Mouse (Mus musculus) kidney, adult 2 months (tissue): ENCODE results near the gene Diaph3. TPM values are rescaled to one million over a fixed set of nuclear protein-coding genes. Genes with fewer than 3 reads are reported as not detected.

Experiments
- DNase-seq: peaks from one replicate; pipeline ENCODE4 v3.0.0; 2021
- H3K27ac ChIP-seq: fragments of 200-500 bp; 2 replicates; pipeline ENCODE4 v1.5.1; 2012; ENCODE audit warnings: low read depth, low read length, control low read depth, inconsistent platforms; ENCODE audit not compliant: insufficient read depth
- H3K27me3 ChIP-seq: fragments of 200-500 bp; replicated peaks from 2 replicates; pipeline ENCODE4 v1.6.1; 2012; ENCODE audit warnings: mild to moderate bottlenecking, moderate library complexity, low read length, inconsistent platforms; ENCODE audit not compliant: control insufficient read depth, insufficient read depth
- H3K36me3 ChIP-seq: fragments of 200-500 bp; 2 replicates; pipeline ENCODE4 v1.6.1; 2012; ENCODE audit warnings: mild to moderate bottlenecking, moderate library complexity, low read length, inconsistent platforms; ENCODE audit not compliant: control insufficient read depth, insufficient read depth
- H3K4me1 ChIP-seq: fragments of 200-500 bp; 2 replicates; pipeline ENCODE4 v1.6.1; 2011; ENCODE audit warnings: low read length; ENCODE audit not compliant: control insufficient read depth, insufficient read depth
- H3K4me3 ChIP-seq: fragments of 200-500 bp; 2 replicates; pipeline ENCODE4 v1.5.1; 2011; ENCODE audit warnings: mild to moderate bottlenecking, low read depth, low read length, control low read depth; ENCODE audit not compliant: insufficient read depth
- CTCF ChIP-seq: fragments of 200-500 bp; conservative IDR thresholded peaks from 2 replicates; pipeline ENCODE4 v1.5.1; 2011; ENCODE audit warnings: low read depth, mild to moderate bottlenecking, control low read depth, low read length, moderate library complexity, mixed read lengths; ENCODE audit not compliant: insufficient read depth, insufficient read length
- POLR2A ChIP-seq: fragments of 200-500 bp; IDR thresholded peaks from one replicate; pipeline ENCODE4 v1.6.1; 2011; ENCODE audit warnings: low read depth, low read length, control low read depth
- WGBS: fragments of 180-500 bp; shearing (Covaris S2); methylation state at CpG from one replicate; pipeline ENCODE4 v1.1.7; 2018; 5-methylcytosine and 5-hydroxymethylcytosine counted together
- polyA plus RNA-seq: library from polyadenylated mRNA; depleted of rRNA; stranded (reverse); fragments of >200 nt; gene quantifications from 2 replicates; pipeline ENCODE4 v1.2.3, GENCODE M21; 2012

Gene Diaph3
- polyA plus RNA-seq, 1 experiment: 0.08 TPM

GRCm38 (mm10) chr14:87020240-87020639 lies 120.8 kb downstream of the Diaph3 start:
- Histone ChIP-seq H3K4me1 (no peaks in the 10 kb centered on the region), H3K4me3 (no peak overlapping the region), H3K27ac (no peak overlapping the region), H3K27me3 (no peaks in the 10 kb centered on the region), H3K36me3 (no peaks in the 10 kb centered on the region)
- no peak for DNase-seq
- WGBS: 65% methylated on average over 10 of the region's 10 CpGs
- no peak for TF ChIP-seq CTCF
- no peak for TF ChIP-seq POLR2A

DNA sequence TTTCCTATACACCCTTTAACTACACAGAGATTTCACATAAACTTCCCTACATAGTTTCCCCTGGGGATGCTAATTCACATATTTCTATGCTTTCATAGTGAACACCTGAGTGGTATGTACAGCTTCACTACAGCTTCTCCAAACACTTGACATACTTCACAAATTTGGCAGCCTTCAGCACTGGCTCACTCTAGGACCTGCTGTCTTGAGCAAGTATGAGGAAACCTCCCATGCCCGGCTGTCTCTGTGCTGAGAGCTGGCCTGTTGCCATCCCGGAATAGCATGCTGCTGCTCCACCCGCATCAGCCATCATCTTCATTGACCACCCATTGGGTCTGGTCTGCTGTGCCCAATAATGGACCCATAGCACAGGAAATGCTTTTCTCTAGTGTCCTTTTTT lies 121.3 kb downstream of the Diaph3 start:
- Histone ChIP-seq H3K27me3 (no peaks in the 10 kb centered on the region), H3K36me3 (no peaks in the 10 kb centered on the region), H3K27ac (no peak overlapping the region), H3K4me3 (no peak overlapping the region), H3K4me1 (no peaks in the 10 kb centered on the region)
- no peak for DNase-seq
- TF ChIP-seq CTCF (no peak), POLR2A (no peak)
- WGBS: 79% methylated on average over 3 of the region's 3 CpGs

GRCm38 (mm10) chr14:86997318-86997717 lies 143.7 kb downstream of the Diaph3 start:
- no peaks in the 10 kb centered on the region for H3K36me3 ChIP-seq
- no peak for TF ChIP-seq POLR2A
- no peak for DNase-seq
- H3K27ac ChIP-seq: no peak overlapping the region
- H3K27me3 ChIP-seq: no peaks in the 10 kb centered on the region
- WGBS: 63% methylated on average over 4 of the region's 4 CpGs
- no peaks in the 10 kb centered on the region for H3K4me1 ChIP-seq
- H3K4me3 ChIP-seq: no peak overlapping the region

- no peak overlapping the region for H3K4me3 ChIP-seq
- no peak for DNase-seq
- WGBS: 86% methylated on average over 1 of the region's 1 CpGs
- H3K4me1 ChIP-seq: no peaks in the 10 kb centered on the region
- H3K36me3 ChIP-seq: no peaks in the 10 kb centered on the region
- H3K27ac ChIP-seq: no peak overlapping the region
- H3K27me3 ChIP-seq: no peaks in the 10 kb centered on the region
- TF ChIP-seq POLR2A (no peak), CTCF (no peak)
Measured at GRCm38 (mm10) chr14:86951169-86951568, 189.9 kb downstream of the Diaph3 start.

DNA sequence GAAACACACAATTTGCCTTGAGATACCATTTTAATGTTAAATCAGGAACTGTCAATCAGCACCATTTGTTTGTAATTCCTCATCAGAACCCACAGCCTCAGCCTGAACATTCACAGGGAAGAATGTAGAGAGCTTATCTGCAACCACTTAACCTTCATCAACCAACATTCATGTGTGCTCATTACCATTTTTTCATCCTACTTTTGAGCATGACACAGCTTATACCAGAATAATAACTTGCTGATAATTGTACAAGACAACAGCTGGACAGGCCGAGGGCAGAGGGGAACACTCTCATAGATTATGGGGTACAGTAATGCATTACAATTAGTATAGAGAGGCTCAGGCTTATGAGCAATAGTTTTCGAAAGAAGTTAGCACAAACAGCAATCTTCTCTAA lies 203.1 kb downstream of the Diaph3 start:
- DNase-seq: no peak
- Histone ChIP-seq H3K27ac (no peak overlapping the region), H3K4me1 (no peaks in the 10 kb centered on the region), H3K27me3 (no peaks in the 10 kb centered on the region), H3K4me3 (no peak overlapping the region), H3K36me3 (no peaks in the 10 kb centered on the region)
- no peak for TF ChIP-seq POLR2A
- no peak for TF ChIP-seq CTCF
- WGBS: 90% methylated on average over 2 of the region's 2 CpGs

DNA sequence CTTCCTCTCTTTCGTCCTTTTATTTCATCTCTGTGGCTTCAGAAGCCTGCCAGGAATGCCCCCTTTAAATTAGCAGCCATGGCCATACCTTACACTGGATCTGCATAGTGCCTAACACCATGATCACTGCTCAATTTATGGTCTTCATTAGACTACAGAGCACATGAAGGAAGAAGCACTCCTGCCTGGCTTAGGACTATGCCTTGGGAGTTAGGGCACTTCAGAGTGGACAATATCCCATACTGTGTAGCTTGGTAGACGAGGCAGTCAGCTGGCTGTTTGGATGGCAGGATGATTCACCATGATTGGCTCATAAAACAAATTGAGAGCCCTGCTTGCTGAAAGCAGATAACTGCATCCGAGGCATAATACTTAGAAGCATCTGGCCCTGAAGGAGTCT lies 204.6 kb downstream of the Diaph3 start:
- Histone ChIP-seq H3K27ac (no peak overlapping the region), H3K4me3 (no peak overlapping the region), H3K4me1 (no peaks in the 10 kb centered on the region), H3K27me3 (no peaks in the 10 kb centered on the region), H3K36me3 (no peaks in the 10 kb centered on the region)
- WGBS: 74% methylated on average over 3 of the region's 3 CpGs
- no peak for DNase-seq
- TF ChIP-seq CTCF (no peak), POLR2A (no peak)

GRCm38 (mm10) chr14:86930763-86931162 lies 210.3 kb downstream of the Diaph3 start:
- H3K36me3 ChIP-seq: no peaks in the 10 kb centered on the region
- H3K4me1 ChIP-seq: no peaks in the 10 kb centered on the region
- no peak for TF ChIP-seq POLR2A
- TF ChIP-seq CTCF: no peak
- no peak overlapping the region for H3K27ac ChIP-seq
- DNase-seq: no peak
- H3K27me3 ChIP-seq: no peaks in the 10 kb centered on the region
- no peak overlapping the region for H3K4me3 ChIP-seq
- WGBS: 65% methylated on average over 4 of the region's 4 CpGs

GRCm38 (mm10) chr14:86926827-86927226 lies 214.2 kb downstream of the Diaph3 start:
- DNase-seq: no peak
- H3K4me3 ChIP-seq: no peak overlapping the region
- TF ChIP-seq CTCF (no peak), POLR2A (no peak)
- H3K27me3 ChIP-seq: no peaks in the 10 kb centered on the region
- H3K36me3 ChIP-seq: no peaks in the 10 kb centered on the region
- 92% methylated on average over 7 of the region's 7 CpGs for WGBS
- H3K4me1 ChIP-seq: no peaks in the 10 kb centered on the region
- H3K27ac ChIP-seq: no peak overlapping the region
